Mouse (Mus musculus) MEL (cell line): ENCODE results near the gene Tuba1b. TPM values are rescaled to one million over a fixed set of nuclear protein-coding genes. Genes with fewer than 3 reads are reported as not detected.

Source experiments
- DNase-seq: peaks from one replicate; pipeline ENCODE4 v3.0.0; 2011; ENCODE audit warnings: low read depth, low spot score
- H3K27ac ChIP-seq: 2 replicates; pipeline ENCODE4 v1.5.1; 2012; ENCODE audit warnings: low read depth, mild to moderate bottlenecking, control low read depth, low read length, moderate library complexity; ENCODE audit not compliant: control insufficient read depth
- H3K27me3 ChIP-seq, 2 experiments: fragments of 150-350 bp in 1 of 2; sonication (generic) in 1 of 2; 2 replicates each; pipeline ENCODE4 v1.6.1; 2012; ENCODE audit warnings: low read length in 2 of 2, mild to moderate bottlenecking in 2 of 2, improper control_type of control experiment in 1 of 2, moderate library complexity in 1 of 2; ENCODE audit not compliant: insufficient read depth in 2 of 2, control insufficient read depth in 1 of 2
- H3K36me3 ChIP-seq, 2 experiments: 2 replicates each; pipeline ENCODE4 v1.6.1; 2012 to 2014; ENCODE audit warnings: low read length in 2 of 2, improper control_type of control experiment in 1 of 2, inconsistent platforms in 1 of 2, mild to moderate bottlenecking in 1 of 2; ENCODE audit not compliant: insufficient read depth in 2 of 2, control insufficient read depth in 1 of 2
- H3K4me1 ChIP-seq, 2 experiments: fragments of 150-350 bp in 1 of 2; sonication (generic) in 1 of 2; 2 replicates each; pipeline ENCODE4 v1.6.1; 2012; ENCODE audit warnings: low read length in 2 of 2, improper control_type of control experiment in 1 of 2, mild to moderate bottlenecking in 1 of 2; ENCODE audit not compliant: insufficient read depth in 2 of 2, control insufficient read depth in 1 of 2
- H3K4me3 ChIP-seq, 2 experiments: fragments of 150-350 bp in 1 of 2; sonication (generic) in 1 of 2; 2 replicates each; pipeline ENCODE4 v1.5.1; 2012; ENCODE audit warnings: low read depth in 2 of 2, low read length in 2 of 2, mild to moderate bottlenecking in 2 of 2, moderate library complexity in 2 of 2, control low read depth in 1 of 2, improper control_type of control experiment in 1 of 2; ENCODE audit not compliant: control insufficient read depth in 1 of 2, insufficient read depth in 1 of 2
- H3K79me2 ChIP-seq: 2 replicates; pipeline ENCODE4 v1.6.1; 2012; ENCODE audit warnings: mild to moderate bottlenecking, low read length, moderate library complexity; ENCODE audit not compliant: control insufficient read depth, poor library complexity, insufficient read depth
- H3K9ac ChIP-seq: 2 replicates; pipeline ENCODE4 v1.6.1; 2012; ENCODE audit warnings: low read depth, mild to moderate bottlenecking, control low read depth, low read length, moderate library complexity; ENCODE audit not compliant: control insufficient read depth, poor library complexity, severe bottlenecking
- H3K9me3 ChIP-seq: fragments of 150-350 bp; sonication (generic); replicated peaks from 2 replicates; pipeline ENCODE4 v1.6.1; 2012; ENCODE audit warnings: mild to moderate bottlenecking, low read length, improper control_type of control experiment, moderate library complexity; ENCODE audit not compliant: insufficient read depth
- BHLHE40 ChIP-seq: IDR thresholded peaks from 2 replicates; pipeline ENCODE4 v1.6.1; 2012; ENCODE audit warnings: low read depth, mild to moderate bottlenecking, inconsistent platforms, low read length, improper control_type of control experiment, borderline replicate concordance
- CHD1 ChIP-seq: IDR thresholded peaks from 2 replicates; pipeline ENCODE4 v1.6.1; 2012; ENCODE audit warnings: low read depth, mild to moderate bottlenecking, inconsistent platforms, low read length, improper control_type of control experiment
- E2F4 ChIP-seq: IDR thresholded peaks from 2 replicates; pipeline ENCODE4 v1.6.1; 2011; ENCODE audit warnings: low read depth, low read length, improper control_type of control experiment, borderline replicate concordance
- ELF1 ChIP-seq: IDR thresholded peaks from 2 replicates; pipeline ENCODE4 v1.6.1; 2014; ENCODE audit warnings: low read depth, mild to moderate bottlenecking, inconsistent platforms, low read length, improper control_type of control experiment, moderate library complexity
- EP300 ChIP-seq, 2 experiments: IDR thresholded peaks; 2 replicates each; pipeline ENCODE4 v1.6.1; 2011; ENCODE audit warnings: improper control_type of control experiment in 2 of 2, low read length in 2 of 2, low read depth in 1 of 2, mild to moderate bottlenecking in 1 of 2
- GABPA ChIP-seq: IDR thresholded peaks from 2 replicates; pipeline ENCODE4 v1.6.1; 2012; ENCODE audit warnings: low read depth, mild to moderate bottlenecking, inconsistent platforms, low read length, improper control_type of control experiment, moderate library complexity
- HCFC1 ChIP-seq: IDR thresholded peaks from 2 replicates; pipeline ENCODE4 v1.6.1; 2012; ENCODE audit warnings: low read depth, mild to moderate bottlenecking, inconsistent platforms, low read length, improper control_type of control experiment, moderate library complexity
- JUND ChIP-seq: IDR thresholded peaks from 2 replicates; pipeline ENCODE4 v1.6.1; 2011; ENCODE audit warnings: low read depth, mild to moderate bottlenecking, improper control_type of control experiment, low read length
- KAT2A ChIP-seq: conservative IDR thresholded peaks from 2 replicates; pipeline ENCODE4 v1.6.1; 2012; ENCODE audit warnings: low read depth, low read length, improper control_type of control experiment, inconsistent platforms
- MAZ ChIP-seq: IDR thresholded peaks from 2 replicates; pipeline ENCODE4 v1.6.1; 2012; ENCODE audit warnings: low read depth, mild to moderate bottlenecking, inconsistent platforms, low read length, improper control_type of control experiment
- MYB ChIP-seq: IDR thresholded peaks from 2 replicates; pipeline ENCODE4 v1.6.1; 2011; ENCODE audit warnings: mild to moderate bottlenecking, low read depth, low read length, improper control_type of control experiment
- NELFE ChIP-seq: IDR thresholded peaks from 2 replicates; pipeline ENCODE4 v1.6.1; 2011; ENCODE audit warnings: low read depth, low read length, improper control_type of control experiment
- POLR2A ChIP-seq, 2 experiments: IDR thresholded peaks; 2 replicates each; pipeline ENCODE4 v1.6.1; 2011 to 2012; ENCODE audit warnings: low read length in 2 of 2, mild to moderate bottlenecking in 2 of 2, control low read depth in 1 of 2, improper control_type of control experiment in 1 of 2, low read depth in 1 of 2, moderate library complexity in 1 of 2; ENCODE audit not compliant: control insufficient read depth in 1 of 2, insufficient read depth in 1 of 2, poor library complexity in 1 of 2
- POLR2AphosphoS2 ChIP-seq: IDR thresholded peaks from 2 replicates; pipeline ENCODE4 v1.6.1; 2011; ENCODE audit warnings: low read length, improper control_type of control experiment
- POLR2AphosphoS5 ChIP-seq: IDR thresholded peaks from 2 replicates; pipeline ENCODE4 v1.6.1; 2012; ENCODE audit warnings: low read depth, borderline replicate concordance, mild to moderate bottlenecking, inconsistent platforms, low read length, moderate library complexity, mixed read lengths
- RCOR1 ChIP-seq: IDR thresholded peaks from 2 replicates; pipeline ENCODE4 v1.6.1; 2012; ENCODE audit warnings: low read depth, mild to moderate bottlenecking, inconsistent platforms, low read length, improper control_type of control experiment
- TBP ChIP-seq: IDR thresholded peaks from 2 replicates; pipeline ENCODE4 v1.8.0; 2011; ENCODE audit warnings: low read depth, low read length, improper control_type of control experiment
- UBTF ChIP-seq: IDR thresholded peaks from 2 replicates; pipeline ENCODE4 v1.6.1; 2012; ENCODE audit warnings: low read depth, mild to moderate bottlenecking, inconsistent platforms, low read length, improper control_type of control experiment, moderate library complexity, borderline replicate concordance; ENCODE audit not compliant: insufficient read depth
- USF1 ChIP-seq: IDR thresholded peaks from 2 replicates; pipeline ENCODE4 v1.6.1; 2014; ENCODE audit warnings: low read depth, mild to moderate bottlenecking, inconsistent platforms, low read length, improper control_type of control experiment, moderate library complexity
- ZC3H11A ChIP-seq: IDR thresholded peaks from 2 replicates; pipeline ENCODE4 v1.6.1; 2012; ENCODE audit warnings: low read depth, mild to moderate bottlenecking, inconsistent platforms, low read length, improper control_type of control experiment
- ZKSCAN1 ChIP-seq: IDR thresholded peaks from 2 replicates; pipeline ENCODE4 v1.6.1; 2012; ENCODE audit warnings: low read depth, mild to moderate bottlenecking, inconsistent platforms, low read length, improper control_type of control experiment, moderate library complexity
- ZMIZ1 ChIP-seq: IDR thresholded peaks from 2 replicates; pipeline ENCODE4 v1.6.1; 2012; ENCODE audit warnings: low read depth, mild to moderate bottlenecking, inconsistent platforms, low read length, improper control_type of control experiment, moderate library complexity
- polyA plus RNA-seq, 2 experiments: library from polyadenylated mRNA; stranded (reverse) in 1 of 2; unstranded in 1 of 2; fragments of >175 nt in 1 of 2; fragments of >200 nt in 1 of 2; gene quantifications; 2 replicates each; pipeline versions ENCODE4 v1.2.1 to v1.2.4; 2012; ENCODE audit warnings: low replicate concordance in 2 of 2, low read depth in 1 of 2; ENCODE audit not compliant: insufficient read length in 2 of 2, insufficient read depth in 1 of 2, missing spikeins in 1 of 2
- total RNA-seq: library from RNA; depleted of rRNA; stranded (reverse); fragments of 300-350 nt; gene quantifications from 2 replicates; pipeline ENCODE4 v1.2.3, GENCODE M21; 2012

Tuba1b gene
- total and polyA plus RNA-seq, 3 experiments: 1,577 to 1,861 TPM; not detected in 1

DNA sequence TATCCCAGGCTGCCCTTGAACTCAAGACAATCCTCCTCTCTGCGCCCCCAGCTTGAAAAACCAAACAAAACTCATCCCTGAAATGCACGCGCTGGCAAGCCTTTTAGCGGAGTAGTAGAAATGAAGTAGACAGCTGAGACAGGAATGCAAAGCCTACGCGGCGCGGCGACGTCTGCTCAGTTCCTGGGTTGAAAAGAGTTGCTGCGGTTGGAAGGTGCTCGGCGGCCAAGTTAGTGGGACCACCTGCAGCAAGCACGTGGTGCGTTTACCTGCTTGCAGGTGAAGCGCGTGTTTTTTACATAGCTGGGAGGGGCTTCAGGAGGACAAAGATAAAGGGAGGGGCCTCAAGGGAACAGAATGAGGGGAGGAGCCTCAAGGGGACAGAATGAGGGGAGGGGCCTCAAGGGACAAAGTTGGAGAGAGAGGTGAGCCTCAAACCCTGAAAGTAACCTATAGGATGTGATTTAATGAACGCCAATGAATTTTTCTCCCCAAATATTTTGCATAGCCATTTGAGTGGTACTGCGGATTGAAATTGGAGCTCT, 43.1 kb downstream of the Tuba1b start:
- Histone ChIP-seq H3K27me3 (peaks cover 0 to 3% of the 10 kb centered on the region in 2 experiments; a peak in 1 of 4 replicates), H3K79me2 (no peaks in the 10 kb centered on the region), H3K27ac (no peak overlapping the region), H3K36me3 (peaks cover 0 to 4% of the 10 kb centered on the region in 2 experiments; a peak in 2 of 4 replicates), H3K9me3 (no peaks in the 10 kb centered on the region), H3K9ac (no peak overlapping the region)
- TF ChIP-seq TBP: no peak
- TF ChIP-seq ZKSCAN1: no peak
- no peak for TF ChIP-seq EP300 (IDR thresholded peaks at IDR 0.05; ENCODE audit: low read depth in 1 of 2, low read length in 2 of 2)
- TF ChIP-seq ZC3H11A: no peak
- TF ChIP-seq, all 39 proteins: peak for 0
- DNase-seq: no peak
- H3K4me1 ChIP-seq: peaks cover 0 to 7% of the 10 kb centered on the region in 2 experiments; a peak in 2 of 4 replicates
- H3K4me3 ChIP-seq: no peak overlapping the region

DNA sequence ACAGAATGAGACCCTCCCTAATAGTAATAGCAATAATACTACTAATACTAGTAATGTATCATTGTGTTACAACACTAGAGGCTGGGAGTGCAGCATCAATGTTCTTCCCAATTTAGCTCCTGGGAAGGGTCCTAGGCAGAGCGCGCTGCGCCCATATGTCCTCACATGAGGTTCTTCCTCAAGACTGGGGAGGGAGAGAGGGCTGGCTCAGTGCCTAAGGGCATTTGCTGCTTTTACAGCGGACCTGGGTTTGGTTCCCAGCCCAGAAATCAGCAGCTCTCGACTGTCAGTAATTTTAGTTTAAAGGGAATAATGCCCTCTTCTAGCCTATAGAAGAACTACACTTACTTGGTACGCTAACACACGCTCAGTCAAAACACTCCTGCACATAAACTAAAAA, 46.8 kb downstream of the Tuba1b start:
- no peak for DNase-seq
- Histone ChIP-seq H3K9me3 (no peaks in the 10 kb centered on the region), H3K4me3 (no peak overlapping the region), H3K79me2 (no peaks in the 10 kb centered on the region), H3K36me3 (peaks cover 0 to 4% of the 10 kb centered on the region in 2 experiments; a peak in 2 of 4 replicates), H3K4me1 (peaks cover 0 to 7% of the 10 kb centered on the region in 2 experiments; a peak in 2 of 4 replicates), H3K27me3 (peaks cover 0 to 3% of the 10 kb centered on the region in 2 experiments; a peak in 1 of 4 replicates), H3K9ac (no peak overlapping the region), H3K27ac (no peak overlapping the region)
- TF ChIP-seq ZC3H11A: no peak
- no peak for TF ChIP-seq POLR2A (IDR thresholded peaks at IDR 0.05; ENCODE audit: control insufficient read depth in 1 of 2, insufficient read depth in 1 of 2, low read depth in 1 of 2, low read length in 2 of 2, poor library complexity in 1 of 2)
- TF ChIP-seq USF1: no peak
- TF ChIP-seq CHD1: no peak
- TF ChIP-seq UBTF: no peak
- TF ChIP-seq POLR2AphosphoS2: no peak

DNA sequence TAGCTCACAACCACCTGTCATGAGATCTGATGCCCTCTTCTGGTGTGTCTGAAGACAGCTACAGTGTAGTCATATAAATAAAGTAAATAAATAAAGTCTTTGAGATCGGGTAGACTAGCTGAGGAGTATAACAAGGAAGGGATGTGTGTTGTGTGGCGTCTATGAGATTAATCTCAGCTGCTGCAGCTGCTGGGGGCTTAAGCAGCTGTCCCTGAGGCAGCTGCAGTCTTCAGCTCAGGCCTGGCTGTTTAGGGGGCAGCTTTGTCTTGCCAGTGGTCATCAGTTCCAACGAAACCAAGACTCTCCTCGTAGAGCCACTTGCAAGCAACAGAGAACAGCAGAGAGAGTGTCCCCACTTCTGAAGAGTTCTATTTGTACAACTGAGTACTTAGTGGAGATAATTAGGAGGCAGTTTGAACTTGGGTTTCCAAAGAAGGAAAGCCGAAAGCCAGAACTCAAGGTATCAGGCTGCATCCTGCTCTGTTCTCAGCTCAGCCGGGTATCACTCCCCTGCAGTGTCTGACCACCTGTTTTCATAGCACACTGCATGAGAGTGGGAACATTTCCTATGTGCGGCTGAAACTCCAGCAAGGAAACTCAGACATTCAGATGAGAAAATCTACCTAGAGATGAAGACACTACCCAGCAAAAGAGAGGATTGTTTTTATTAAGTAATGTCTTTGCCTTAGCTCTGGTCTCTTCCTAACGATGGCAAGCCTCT, 47.5 kb downstream of the Tuba1b start:
- Histone ChIP-seq H3K27me3 (peaks cover 0 to 3% of the 10 kb centered on the region in 2 experiments; a peak in 1 of 4 replicates), H3K9ac (no peak overlapping the region), H3K36me3 (peaks cover 0 to 6% of the 10 kb centered on the region in 2 experiments; a peak in 2 of 4 replicates), H3K4me3 (no peak overlapping the region), H3K9me3 (no peaks in the 10 kb centered on the region), H3K79me2 (no peaks in the 10 kb centered on the region), H3K4me1 (peaks cover 2 to 8% of the 10 kb centered on the region in 2 experiments), H3K27ac (no peak overlapping the region)
- no peak for DNase-seq
- TF ChIP-seq CHD1 (no peak), BHLHE40 (no peak), GABPA (no peak), ZMIZ1 (no peak), POLR2AphosphoS2 (no peak), MYB (no peak), POLR2AphosphoS5 (no peak), USF1 (no peak), JUND (no peak), ELF1 (no peak), HCFC1 (no peak), POLR2A (IDR thresholded peaks at IDR 0.05; ENCODE audit: control insufficient read depth in 1 of 2, insufficient read depth in 1 of 2, low read depth in 1 of 2, low read length in 2 of 2, poor library complexity in 1 of 2) (no peak), NELFE (no peak), TBP (no peak), KAT2A (no peak), MAZ (no peak), E2F4 (no peak), ZKSCAN1 (no peak), RCOR1 (no peak)
